12 mouse cellular contexts compared by ENCODE assay signal in genomic region chr8:107545621-107546152, GRCm38 (mm10). TPM values are rescaled to one million over a fixed set of nuclear protein-coding genes. Genes with fewer than 3 reads are reported as not detected.
A peak's percentile ranks its signal among the peaks of the same experiment; 100 is the strongest.
DNase-seq lines count a peak whose midpoint lies in the region; ATAC-seq and TF ChIP-seq lines count a peak whose summit lies in the region.
"Had no signal": no experiment of that assay in that cellular context is flagged by ENCODE, and none has a peak within 500 bp of the region (broad histone marks: within the 10 kb centered on the region; RNA-seq: fewer than 3 reads in every experiment).

No protein-coding gene starts in this region.

- H3K9me3 ChIP-seq in forebrain, postnatal 0 days (ENCODE audit: low read length), result no peaks in the 10 kb centered on the region
- no peaks in the 10 kb centered on the region for H3K9me3 ChIP-seq in forebrain, embryonic 13.5 days (replicated peaks)
- H3K9me3 ChIP-seq in hindbrain, embryonic 12.5 days (replicated peaks), result no peaks in the 10 kb centered on the region
- H3K9me3 ChIP-seq in hindbrain, embryonic 16.5 days (ENCODE audit: control insufficient read depth, low read length), result no peaks in the 10 kb centered on the region

- ATAC-seq in forebrain, postnatal 0 days, result no peak
- ATAC-seq in forebrain, embryonic 13.5 days, result no peak
- no peak for ATAC-seq in hindbrain, embryonic 12.5 days (ENCODE audit: low FRiP score)
- no peak for ATAC-seq in hindbrain, embryonic 16.5 days
- ATAC-seq: forebrain, embryonic 14.5 days had no signal

- H3K27ac ChIP-seq in forebrain, postnatal 0 days (ENCODE audit: low read depth, low read length), result peak overlapping the region; percentile 35; the same call in 1 of the 2 replicates
- no peak overlapping the region for H3K27ac ChIP-seq in forebrain, embryonic 13.5 days
- H3K27ac ChIP-seq in hindbrain, embryonic 12.5 days, result peak overlapping the region; percentile 76
- no peak overlapping the region for H3K27ac ChIP-seq in hindbrain, embryonic 16.5 days (ENCODE audit: low read depth, low read length)
- peak overlapping the region; percentile 92 for H3K27ac ChIP-seq in embryonic fibroblast, embryonic 13.5 days (ENCODE audit: insufficient read depth, low read length)

- TF ChIP-seq POLR2A in embryonic fibroblast, embryonic 13.5 days (IDR thresholded peaks at IDR 0.05; ENCODE audit: low read depth, low read length), result no peak; the same call in 1 of the 2 replicates

- no peak for DNase-seq in forebrain, postnatal 0 days
- DNase-seq in 3134 (ENCODE audit: extremely low read depth, insufficient read length, low spot score), result peak; percentile 54
- no peak for DNase-seq in right cerebral cortex, postnatal 36 days (ENCODE audit: low spot score in 2 of 2)
- DNase-seq in urinary bladder, postnatal 4 days (ENCODE audit: low spot score in 2 of 2), result no peak
- DNase-seq: cerebellum, postnatal 14 days; gastrocnemius, postnatal 36 days; kidney, adult 2 months had no signal

- H3K4me2 ChIP-seq in forebrain, postnatal 0 days (ENCODE audit: low read depth), result no peak overlapping the region
- no peak overlapping the region for H3K4me2 ChIP-seq in forebrain, embryonic 13.5 days
- H3K4me2 ChIP-seq in hindbrain, embryonic 12.5 days (replicated peaks), result peak overlapping the region; percentile 33
- no peak overlapping the region for H3K4me2 ChIP-seq in hindbrain, embryonic 16.5 days (ENCODE audit: low read length)

- TF ChIP-seq CTCF in forebrain, postnatal 0 days (IDR thresholded peaks at IDR 0.05; ENCODE audit: low read depth), result no peak
- TF ChIP-seq CTCF in embryonic fibroblast, embryonic 13.5 days (IDR thresholded peaks at IDR 0.05; ENCODE audit: borderline replicate concordance, insufficient read depth, low read length), result no peak

- 82% methylated on average over 11 of the region's 11 CpGs for WGBS in forebrain, postnatal 0 days
- 94% methylated on average over 11 of the region's 11 CpGs for WGBS in forebrain, embryonic 13.5 days
- WGBS in hindbrain, embryonic 12.5 days, result 85% methylated on average over 11 of the region's 11 CpGs
- 90% methylated on average over 11 of the region's 11 CpGs for WGBS in hindbrain, embryonic 16.5 days

- no peaks in the 10 kb centered on the region for H3K4me1 ChIP-seq in forebrain, postnatal 0 days (ENCODE audit: insufficient read depth)
- H3K4me1 ChIP-seq in forebrain, embryonic 13.5 days, result peaks cover 6% of the 10 kb centered on the region
- 0 out of 2 replicates have a peak, but pooled peaks cover 8% of the 10 kb centered on the region for H3K4me1 ChIP-seq in hindbrain, embryonic 12.5 days
- H3K4me1 ChIP-seq in hindbrain, embryonic 16.5 days (ENCODE audit: control insufficient read depth, insufficient read depth, low read depth, low read length), result no peaks in the 10 kb centered on the region
- peaks cover 6% of the 10 kb centered on the region; the same call in 1 of the 2 replicates for H3K4me1 ChIP-seq in embryonic fibroblast, embryonic 13.5 days (ENCODE audit: control insufficient read depth, insufficient read depth, low read length)

- no peak overlapping the region for H3K9ac ChIP-seq in forebrain, postnatal 0 days
- no peak overlapping the region for H3K9ac ChIP-seq in forebrain, embryonic 13.5 days
- peak overlapping the region; percentile 44; the same call in 1 of the 2 replicates for H3K9ac ChIP-seq in hindbrain, embryonic 12.5 days
- H3K9ac ChIP-seq in hindbrain, embryonic 16.5 days (ENCODE audit: low read depth, low read length), result no peak overlapping the region

- no peaks in the 10 kb centered on the region for H3K27me3 ChIP-seq in forebrain, postnatal 0 days (ENCODE audit: insufficient read depth, low read length)
- no peaks in the 10 kb centered on the region for H3K27me3 ChIP-seq in forebrain, embryonic 13.5 days
- H3K27me3 ChIP-seq in hindbrain, embryonic 12.5 days, result no peaks in the 10 kb centered on the region
- no peaks in the 10 kb centered on the region for H3K27me3 ChIP-seq in hindbrain, embryonic 16.5 days (replicated peaks; ENCODE audit: control insufficient read depth, insufficient read depth, low read length)

- no peak overlapping the region for H3K4me3 ChIP-seq in forebrain, postnatal 0 days (ENCODE audit: low read depth, low read length)
- no peak overlapping the region for H3K4me3 ChIP-seq in forebrain, embryonic 13.5 days
- H3K4me3 ChIP-seq in hindbrain, embryonic 12.5 days, result peak overlapping the region; percentile 26
- no peak overlapping the region for H3K4me3 ChIP-seq in hindbrain, embryonic 16.5 days (ENCODE audit: low read length)
- H3K4me3 ChIP-seq in embryonic fibroblast, embryonic 13.5 days (ENCODE audit: insufficient read depth, low read length), result peak overlapping the region; percentile 27

- H3K36me3 ChIP-seq in forebrain, postnatal 0 days (ENCODE audit: insufficient read depth), result peaks cover 26% of the 10 kb centered on the region
- peaks cover 60% of the 10 kb centered on the region for H3K36me3 ChIP-seq in forebrain, embryonic 13.5 days (ENCODE audit: poor library complexity, severe bottlenecking)
- H3K36me3 ChIP-seq in hindbrain, embryonic 12.5 days, result peaks cover 42% of the 10 kb centered on the region
- H3K36me3 ChIP-seq in hindbrain, embryonic 16.5 days (ENCODE audit: control insufficient read depth, insufficient read depth, low read length), result peaks cover 6% of the 10 kb centered on the region; the same call in 1 of the 2 replicates

RNA-seq across cellular contexts. Expression of gene Psmd7, which starts 42.6 kb away (rescaled TPM):
- 38.9 and 41.9 TPM in 2 replicates for total RNA-seq in forebrain, postnatal 0 days (2014; rRNA removed)
- 248 and 263 TPM in 2 replicates for polyA plus RNA-seq in forebrain, postnatal 0 days (2015; fragmentation: Nextera tagmentation; extraction: Ambion mirVana)
- 268 and 274 TPM in 2 replicates for polyA plus RNA-seq in forebrain, embryonic 13.5 days (2015; fragmentation: Nextera tagmentation; extraction: Ambion mirVana)
- 291 and 295 TPM in 2 replicates for polyA plus RNA-seq in hindbrain, embryonic 12.5 days (2016; fragmentation: Nextera tagmentation; extraction: Ambion mirVana)
- polyA plus RNA-seq in hindbrain, embryonic 16.5 days (2015; fragmentation: Nextera tagmentation; extraction: Ambion mirVana), result 235 and 245 TPM in 2 replicates
- polyA plus RNA-seq in embryonic fibroblast, embryonic 13.5 days (2011; ENCODE audit: insufficient read length, low read depth, missing spikeins), result 130 and 134 TPM in 2 replicates

Comparison
In these comparisons a context has a peak if more than half of its experiments do, and no peak if none do; other contexts are left out.
1. H3K27ac ChIP-seq: peak in forebrain, postnatal 0 days (single experiment), hindbrain, embryonic 12.5 days (single experiment) and embryonic fibroblast, embryonic 13.5 days (single experiment); none in forebrain, embryonic 13.5 days (single experiment) and hindbrain, embryonic 16.5 days (single experiment).
2. H3K4me3 ChIP-seq: peak in hindbrain, embryonic 12.5 days (single experiment) and embryonic fibroblast, embryonic 13.5 days (single experiment); none in forebrain, postnatal 0 days (single experiment), forebrain, embryonic 13.5 days (single experiment) and hindbrain, embryonic 16.5 days (single experiment).